Mouse (Mus musculus) right cerebral cortex, postnatal 14 days (tissue): ENCODE data around the gene Sgsm3.

ENCODE experiments used
- DNase-seq: peaks from one replicate; pipeline ENCODE4 v3.0.0; 2022

Gene Sgsm3

GRCm38 (mm10) chr15:81027378-81028173, 50.0 kb downstream of the Sgsm3 start:
- DNase-seq, result peak; percentile 79

- DNase-seq, result no peak
Observed at GRCm38 (mm10) chr15:81030891-81031425, 53.4 kb downstream of the Sgsm3 start.

- no peak for DNase-seq
Observed at GRCm38 (mm10) chr15:81031611-81032010, 54.0 kb downstream of the Sgsm3 start.

DNA sequence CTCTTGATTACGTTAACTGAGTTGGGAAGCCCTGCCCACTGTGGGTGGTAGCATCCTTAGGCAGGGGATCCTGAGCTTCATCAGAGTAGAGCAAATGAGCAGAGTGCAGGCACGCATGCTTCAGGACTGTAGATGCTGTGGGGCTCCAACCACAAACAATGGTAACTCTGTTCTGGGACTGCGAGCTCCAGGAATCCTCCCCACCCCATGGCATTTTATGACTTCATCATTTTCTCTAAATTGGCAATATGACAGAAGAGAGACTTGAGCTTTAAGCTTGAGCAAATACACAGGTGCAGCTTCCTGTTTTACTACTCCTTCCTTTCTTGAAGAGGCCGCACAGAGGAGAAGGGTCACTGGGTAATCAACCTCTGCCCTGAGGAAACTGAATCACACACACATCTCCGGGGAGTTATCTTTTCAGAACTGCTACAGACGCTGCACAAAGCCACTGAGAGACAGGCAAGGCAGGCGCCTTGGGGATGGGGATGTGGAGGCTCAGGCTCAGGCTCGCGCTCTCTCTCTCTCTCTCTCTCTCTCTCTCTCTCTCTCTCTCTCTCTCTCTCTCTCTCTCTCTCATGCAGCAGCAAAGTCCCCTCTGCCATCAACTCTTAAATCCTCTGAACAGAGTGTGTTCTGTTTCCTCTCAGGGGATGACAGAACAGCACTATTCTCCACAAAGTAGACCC, 55.5 kb downstream of the Sgsm3 start:
- DNase-seq, result no peak

DNA sequence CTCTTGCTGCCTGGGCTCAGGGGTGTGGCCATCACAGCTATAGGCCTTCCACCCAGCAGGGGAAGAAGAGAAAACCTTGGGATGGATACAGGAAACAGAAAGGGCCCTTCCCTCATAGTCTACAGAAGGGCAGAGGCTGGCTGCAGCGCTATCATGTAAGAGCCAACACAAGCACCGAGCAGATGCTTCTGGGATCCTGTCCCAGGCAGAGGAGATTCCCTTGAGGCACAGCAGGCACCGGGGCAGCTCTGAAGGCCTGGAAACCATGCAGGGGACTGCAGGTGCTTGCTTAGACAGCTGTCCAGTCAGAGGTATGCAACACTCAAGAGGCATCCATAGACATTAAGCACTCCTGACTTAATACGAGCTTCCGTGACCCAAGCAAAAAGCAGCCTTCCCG, 56.6 kb downstream of the Sgsm3 start:
- DNase-seq, result no peak

GRCm38 (mm10) chr15:81035417-81036162, 58.0 kb downstream of the Sgsm3 start:
- no peak for DNase-seq

DNA sequence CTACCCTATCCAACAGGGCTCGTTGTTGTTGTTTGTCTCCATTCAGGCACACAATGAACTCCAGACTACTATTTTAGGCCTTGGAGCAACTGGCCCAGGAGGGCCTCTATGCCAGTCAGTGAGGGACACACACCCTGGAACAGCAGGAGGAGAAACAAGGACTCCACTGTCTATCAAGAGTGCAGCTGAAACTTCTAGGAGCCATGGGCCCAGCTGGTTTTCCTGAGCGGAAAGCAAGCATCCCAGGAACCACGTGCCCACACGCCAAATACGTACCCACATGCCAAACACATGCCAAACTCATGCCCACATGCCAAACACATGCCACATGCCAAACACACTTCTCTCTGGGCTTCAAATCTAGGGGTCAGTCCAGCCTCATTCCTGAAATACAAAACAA, 60.9 kb downstream of the Sgsm3 start:
- no peak for DNase-seq

DNA sequence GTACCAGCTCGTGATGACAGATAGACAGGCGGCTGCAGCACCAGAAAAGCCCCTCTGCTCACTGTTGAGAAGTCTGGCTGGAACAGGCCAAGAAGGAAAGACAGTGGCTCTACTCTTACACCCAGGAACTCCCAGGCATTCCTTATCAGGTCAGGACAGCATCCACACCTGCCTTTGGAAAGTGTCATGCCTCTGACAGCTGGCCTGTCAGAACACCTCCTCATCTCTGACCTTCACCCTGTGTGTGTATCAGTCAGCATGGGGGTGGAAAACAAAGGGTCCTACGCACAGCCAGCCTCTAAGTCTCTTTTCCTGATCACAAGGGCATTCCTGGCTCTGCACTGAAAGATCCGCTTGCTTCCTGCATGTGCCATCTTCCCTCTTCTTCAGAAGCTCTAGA, 64.2 kb downstream of the Sgsm3 start:
- no peak for DNase-seq

DNA sequence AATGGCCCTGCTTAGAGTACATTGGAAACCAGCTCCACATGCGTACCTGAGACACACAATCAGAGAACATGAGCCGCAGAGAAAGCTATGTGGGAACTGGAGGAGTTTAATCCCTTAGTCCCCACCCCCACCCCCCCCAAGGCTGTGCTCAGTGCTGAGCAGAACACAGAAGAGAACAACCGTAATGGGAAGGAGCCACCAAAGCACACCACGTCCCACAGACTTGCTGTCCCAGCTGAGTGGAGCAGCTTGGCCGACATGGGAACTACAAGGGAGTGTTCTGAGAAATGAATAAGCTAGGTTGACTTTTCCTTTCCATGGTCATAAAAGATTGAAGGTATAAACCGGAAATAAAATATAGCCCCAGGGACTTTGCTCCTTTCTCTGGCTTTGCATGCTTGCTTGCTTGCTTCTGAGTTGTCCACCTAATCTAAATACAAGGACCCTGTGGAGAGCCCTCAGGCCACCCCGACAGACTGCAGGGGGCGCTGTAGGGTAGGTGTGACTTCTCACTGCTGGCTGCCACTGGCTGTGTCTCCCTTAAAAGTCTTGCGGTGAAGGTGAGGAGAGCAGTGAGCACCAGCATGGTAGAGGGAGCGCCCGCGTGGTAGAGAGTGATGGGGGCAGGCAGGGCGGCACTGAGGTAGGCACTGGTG, 64.8 kb downstream of the Sgsm3 start:
- no peak for DNase-seq

- DNase-seq, result no peak
Observed at GRCm38 (mm10) chr15:81044446-81044845, 66.9 kb downstream of the Sgsm3 start.

DNA sequence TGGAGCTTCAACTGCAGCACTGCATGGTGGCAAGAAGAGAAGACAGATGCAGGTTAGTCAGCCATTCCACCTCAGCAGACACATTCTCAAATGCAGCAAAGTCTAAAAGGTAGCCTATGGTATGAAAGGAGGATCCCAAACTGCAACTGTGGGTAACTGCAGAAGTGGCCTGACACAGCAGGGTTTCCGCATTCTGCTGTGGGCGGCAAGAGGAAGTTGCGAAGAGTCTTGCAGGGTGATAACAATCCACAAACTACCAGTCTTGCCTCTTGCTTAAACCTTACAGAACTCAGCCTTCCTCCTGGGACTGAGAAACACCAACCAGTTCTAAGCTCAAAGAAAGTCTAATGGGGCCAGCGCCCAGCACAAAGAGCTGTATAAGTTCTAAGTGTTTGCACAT, 67.8 kb downstream of the Sgsm3 start:
- no peak for DNase-seq

- no peak for DNase-seq
Observed at GRCm38 (mm10) chr15:81046061-81046460, 68.5 kb downstream of the Sgsm3 start.

- no peak for DNase-seq
Observed at GRCm38 (mm10) chr15:81047497-81047896, 69.9 kb downstream of the Sgsm3 start.

- no peak for DNase-seq
Observed at GRCm38 (mm10) chr15:81049401-81050053, 72.0 kb downstream of the Sgsm3 start.

GRCm38 (mm10) chr15:81050488-81050887, 72.9 kb downstream of the Sgsm3 start:
- no peak for DNase-seq

DNA sequence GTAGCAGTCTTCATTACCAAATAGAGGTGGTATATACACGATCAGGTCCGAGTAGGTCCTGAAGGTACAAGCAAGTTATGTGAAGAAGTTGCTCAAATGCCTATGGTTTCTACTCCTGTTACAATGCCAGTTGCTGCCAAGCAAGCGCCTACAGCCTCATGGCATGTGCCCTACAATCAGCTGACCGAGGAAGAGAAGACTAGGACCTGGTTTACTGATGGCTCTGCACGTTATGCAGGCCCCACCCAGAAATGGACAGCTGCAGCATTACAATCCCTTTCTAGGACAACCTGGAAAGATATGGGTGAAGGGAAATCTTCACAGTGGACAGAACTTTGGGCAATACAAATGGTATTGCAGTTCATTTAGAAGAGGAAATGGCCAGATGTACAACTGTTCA, 74.9 kb downstream of the Sgsm3 start:
- DNase-seq, result no peak

DNA sequence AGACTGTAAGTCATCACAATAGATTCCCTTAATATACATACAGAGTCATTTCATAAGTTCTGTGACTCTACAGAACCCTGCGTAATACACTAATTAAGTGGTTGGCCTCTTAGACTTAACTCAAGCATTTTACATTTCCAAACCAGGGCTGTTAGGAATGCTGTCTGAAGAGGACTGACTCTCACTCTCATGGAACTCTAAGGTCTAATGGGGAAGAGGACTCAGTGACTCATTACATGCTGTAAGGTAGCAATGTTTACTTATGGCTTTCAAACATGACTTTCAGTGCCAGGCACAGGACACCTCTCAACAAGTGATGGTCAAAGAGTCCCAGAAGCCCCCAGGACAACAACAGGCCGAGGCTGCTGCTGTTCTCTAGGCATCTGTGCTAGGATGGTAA, 77.9 kb downstream of the Sgsm3 start:
- DNase-seq, result no peak

DNA sequence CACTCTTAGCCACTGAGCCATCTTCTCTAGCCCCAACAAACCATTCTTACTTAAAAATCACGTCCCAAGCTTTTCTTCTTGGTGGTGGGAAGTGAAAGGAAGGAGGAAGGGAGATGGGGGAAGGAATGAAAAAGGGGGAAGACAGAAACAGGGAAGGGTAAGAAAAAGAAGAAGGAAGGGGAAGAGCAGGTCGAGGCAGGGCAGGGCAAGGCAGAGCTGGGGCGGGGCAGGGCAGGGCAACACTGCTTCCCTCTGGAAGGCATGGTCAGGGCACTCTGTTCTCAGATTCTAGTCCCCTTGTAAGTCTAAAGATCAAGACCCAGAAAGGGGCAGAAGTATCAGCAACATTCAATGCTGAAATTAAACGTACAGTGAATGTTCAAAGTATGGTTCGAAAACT, 80.2 kb downstream of the Sgsm3 start:
- no peak for DNase-seq

- no peak for DNase-seq
Observed at GRCm38 (mm10) chr15:81060975-81061374, 83.4 kb downstream of the Sgsm3 start.
